Mouse (Mus musculus) kidney, adult 2 months (tissue): ENCODE measurements around the gene Pik3cd. TPM values are rescaled to one million over a fixed set of nuclear protein-coding genes. Genes with fewer than 3 reads are reported as not detected.

Source experiments
- DNase-seq: peaks from one replicate; pipeline ENCODE4 v3.0.0; 2021
- H3K27ac ChIP-seq: fragments of 200-500 bp; 2 replicates; pipeline ENCODE4 v1.5.1; 2012; ENCODE audit warnings: low read depth, low read length, control low read depth, inconsistent platforms; ENCODE audit not compliant: insufficient read depth
- H3K27me3 ChIP-seq: fragments of 200-500 bp; replicated peaks from 2 replicates; pipeline ENCODE4 v1.6.1; 2012; ENCODE audit warnings: mild to moderate bottlenecking, moderate library complexity, low read length, inconsistent platforms; ENCODE audit not compliant: control insufficient read depth, insufficient read depth
- H3K36me3 ChIP-seq: fragments of 200-500 bp; 2 replicates; pipeline ENCODE4 v1.6.1; 2012; ENCODE audit warnings: mild to moderate bottlenecking, moderate library complexity, low read length, inconsistent platforms; ENCODE audit not compliant: control insufficient read depth, insufficient read depth
- H3K4me1 ChIP-seq: fragments of 200-500 bp; 2 replicates; pipeline ENCODE4 v1.6.1; 2011; ENCODE audit warnings: low read length; ENCODE audit not compliant: control insufficient read depth, insufficient read depth
- H3K4me3 ChIP-seq: fragments of 200-500 bp; 2 replicates; pipeline ENCODE4 v1.5.1; 2011; ENCODE audit warnings: mild to moderate bottlenecking, low read depth, low read length, control low read depth; ENCODE audit not compliant: insufficient read depth
- CTCF ChIP-seq: fragments of 200-500 bp; conservative IDR thresholded peaks from 2 replicates; pipeline ENCODE4 v1.5.1; 2011; ENCODE audit warnings: low read depth, mild to moderate bottlenecking, control low read depth, low read length, moderate library complexity, mixed read lengths; ENCODE audit not compliant: insufficient read depth, insufficient read length
- POLR2A ChIP-seq: fragments of 200-500 bp; IDR thresholded peaks from one replicate; pipeline ENCODE4 v1.6.1; 2011; ENCODE audit warnings: low read depth, low read length, control low read depth
- WGBS: fragments of 180-500 bp; shearing (Covaris S2); methylation state at CpG from one replicate; pipeline ENCODE4 v1.1.7; 2018; 5-methylcytosine and 5-hydroxymethylcytosine counted together
- polyA plus RNA-seq: library from polyadenylated mRNA; depleted of rRNA; stranded (reverse); fragments of >200 nt; gene quantifications from 2 replicates; pipeline ENCODE4 v1.2.3, GENCODE M21; 2012

Gene Pik3cd
- polyA plus RNA-seq, 1 experiment, result 7.2 TPM

- no peak for DNase-seq
- no peaks in the 10 kb centered on the region for H3K36me3 ChIP-seq
- H3K4me3 ChIP-seq, result no peak overlapping the region
- H3K27me3 ChIP-seq, result no peaks in the 10 kb centered on the region
- 93% methylated on average over 5 of the region's 5 CpGs for WGBS
- no peak overlapping the region for H3K27ac ChIP-seq
- no peaks in the 10 kb centered on the region for H3K4me1 ChIP-seq
- TF ChIP-seq POLR2A, result no peak
- no peak for TF ChIP-seq CTCF
These were observed 29.6 kb downstream of the Pik3cd start for GRCm38 (mm10) chr4:149672747-149673146.

GRCm38 (mm10) chr4:149671175-149671574, 31.2 kb downstream of the Pik3cd start:
- no peak for DNase-seq
- 94% methylated on average over 6 of the region's 6 CpGs for WGBS
- H3K4me3 ChIP-seq, result no peak overlapping the region
- no peaks in the 10 kb centered on the region for H3K36me3 ChIP-seq
- no peak overlapping the region for H3K27ac ChIP-seq
- H3K4me1 ChIP-seq, result no peaks in the 10 kb centered on the region
- H3K27me3 ChIP-seq, result no peaks in the 10 kb centered on the region
- TF ChIP-seq POLR2A (no peak), CTCF (no peak)

- Histone ChIP-seq H3K4me3 (no peak overlapping the region), H3K27me3 (no peaks in the 10 kb centered on the region), H3K27ac (no peak overlapping the region), H3K4me1 (no peaks in the 10 kb centered on the region), H3K36me3 (no peaks in the 10 kb centered on the region)
- no peak for DNase-seq
- TF ChIP-seq CTCF, result no peak
- no peak for TF ChIP-seq POLR2A
- WGBS, result 90% methylated on average over 6 of the region's 6 CpGs
These were observed 36.7 kb downstream of the Pik3cd start for GRCm38 (mm10) chr4:149665692-149666090.

- no peaks in the 10 kb centered on the region for H3K36me3 ChIP-seq
- no peak for TF ChIP-seq POLR2A
- TF ChIP-seq CTCF, result no peak
- no peak overlapping the region for H3K4me3 ChIP-seq
- H3K27ac ChIP-seq, result no peak overlapping the region
- WGBS, result 74% methylated on average over 6 of the region's 6 CpGs
- no peak for DNase-seq
- H3K4me1 ChIP-seq, result no peaks in the 10 kb centered on the region
- H3K27me3 ChIP-seq, result no peaks in the 10 kb centered on the region
These were observed 37.2 kb downstream of the Pik3cd start for GRCm38 (mm10) chr4:149665016-149665691.

- Histone ChIP-seq H3K36me3 (no peaks in the 10 kb centered on the region), H3K4me1 (no peaks in the 10 kb centered on the region), H3K4me3 (no peak overlapping the region), H3K27me3 (no peaks in the 10 kb centered on the region), H3K27ac (no peak overlapping the region)
- WGBS, result 64% methylated on average over 7 of the region's 7 CpGs
- no peak for DNase-seq
- TF ChIP-seq POLR2A (no peak), CTCF (no peak)
These were observed 38.4 kb downstream of the Pik3cd start for GRCm38 (mm10) chr4:149663849-149664503.

GRCm38 (mm10) chr4:149661967-149662589, 40.3 kb downstream of the Pik3cd start:
- Histone ChIP-seq H3K27ac (no peak overlapping the region), H3K4me1 (no peaks in the 10 kb centered on the region)

GRCm38 (mm10) chr4:149660598-149660997, 41.8 kb downstream of the Pik3cd start:
- 88% methylated on average over 7 of the region's 7 CpGs for WGBS
- H3K4me3 ChIP-seq, result no peak overlapping the region
- DNase-seq, result no peak
- H3K4me1 ChIP-seq, result no peaks in the 10 kb centered on the region
- H3K27ac ChIP-seq, result no peak overlapping the region
- H3K27me3 ChIP-seq, result no peaks in the 10 kb centered on the region
- TF ChIP-seq POLR2A (no peak), CTCF (no peak)
- H3K36me3 ChIP-seq, result no peaks in the 10 kb centered on the region

More at GRCm38 (mm10) chr4:149661967-149662589, 40.3 kb downstream of the Pik3cd start:
- WGBS, result 89% methylated on average over 14 of the region's 14 CpGs
- no peak for TF ChIP-seq POLR2A
- TF ChIP-seq CTCF, result no peak
- no peak for DNase-seq
- no peak overlapping the region for H3K4me3 ChIP-seq
- no peaks in the 10 kb centered on the region for H3K36me3 ChIP-seq
- H3K27me3 ChIP-seq, result no peaks in the 10 kb centered on the region
